Mouse (Mus musculus) spleen, postnatal 10 days (tissue): ENCODE data around the gene Pank1.

ENCODE experiments used
- DNase-seq, 2 experiments: peaks; one replicate each; pipeline ENCODE4 v3.0.0; 2021 to 2022; ENCODE audit warnings: low spot score in 2 of 2

Pank1 gene

DNA sequence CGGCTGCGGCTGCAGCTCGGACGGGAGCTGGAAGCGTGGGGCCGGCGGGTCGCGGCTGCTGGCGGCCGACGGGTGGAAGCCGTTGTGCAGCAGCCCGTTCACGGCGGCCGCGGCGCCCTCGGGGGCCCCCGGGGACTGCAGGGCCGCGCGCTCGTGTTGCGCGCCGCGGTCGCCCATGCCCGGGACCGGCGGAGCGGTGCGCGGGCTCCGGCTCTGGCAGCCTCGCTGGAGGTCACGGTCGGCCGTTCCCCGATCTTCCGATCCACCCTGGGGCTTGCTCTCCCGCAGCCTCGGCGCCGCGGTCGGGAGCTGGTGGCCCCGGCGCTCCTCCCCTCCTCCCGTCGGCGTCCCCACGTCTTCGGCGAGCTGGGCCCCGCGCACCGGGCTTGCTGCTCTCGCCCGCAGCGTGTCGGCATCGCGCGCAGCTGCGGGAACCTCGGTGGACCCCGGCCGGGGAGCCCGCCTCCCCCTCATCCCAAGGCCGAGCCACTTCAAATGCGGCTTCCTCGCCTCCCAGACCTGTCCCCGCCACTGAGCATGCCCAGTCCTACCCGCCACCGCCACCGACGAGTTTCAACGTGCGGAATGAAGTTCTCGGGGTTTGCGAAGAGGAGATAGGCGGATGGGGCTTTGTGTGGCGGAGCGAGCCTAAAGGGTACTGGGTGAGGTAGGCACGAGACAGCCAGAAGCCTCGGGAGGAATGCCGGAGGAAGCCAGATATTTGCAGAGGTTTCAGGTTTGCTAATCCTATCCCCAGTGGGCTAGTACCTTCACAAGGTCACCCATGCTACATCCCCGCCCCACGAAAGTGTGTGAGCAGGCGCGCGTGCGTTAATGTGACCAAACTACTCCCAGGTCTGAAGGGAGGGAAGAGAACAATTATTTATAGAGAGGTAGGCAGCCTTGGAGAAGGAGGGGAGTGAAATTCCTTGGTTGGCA is at the start of gene Pank1:
Gene Pank1, minus strand, starts transcription at position 853 of the 939 bp plus-strand sequence.
- peak; percentile 57 to 61 for DNase-seq

DNA sequence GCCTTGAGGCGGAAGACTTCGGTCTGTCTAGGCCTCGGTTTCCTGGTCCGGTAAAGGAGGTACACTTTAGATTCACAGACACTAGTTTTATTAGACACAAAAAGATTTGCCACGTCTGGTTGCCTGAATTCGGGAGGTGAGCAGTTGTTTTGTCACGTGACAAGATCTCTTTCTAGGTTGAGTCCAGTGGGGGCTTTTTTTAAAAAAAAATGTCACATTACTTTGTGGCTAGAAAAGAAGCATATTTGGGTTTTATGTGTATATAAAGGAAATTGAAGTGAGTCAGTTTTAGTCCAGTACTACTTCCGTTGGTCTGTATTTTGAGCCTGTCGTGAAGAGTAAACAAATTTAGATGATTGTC is 43.3 kb upstream of the Pank1 start:
- DNase-seq: no peak

DNA sequence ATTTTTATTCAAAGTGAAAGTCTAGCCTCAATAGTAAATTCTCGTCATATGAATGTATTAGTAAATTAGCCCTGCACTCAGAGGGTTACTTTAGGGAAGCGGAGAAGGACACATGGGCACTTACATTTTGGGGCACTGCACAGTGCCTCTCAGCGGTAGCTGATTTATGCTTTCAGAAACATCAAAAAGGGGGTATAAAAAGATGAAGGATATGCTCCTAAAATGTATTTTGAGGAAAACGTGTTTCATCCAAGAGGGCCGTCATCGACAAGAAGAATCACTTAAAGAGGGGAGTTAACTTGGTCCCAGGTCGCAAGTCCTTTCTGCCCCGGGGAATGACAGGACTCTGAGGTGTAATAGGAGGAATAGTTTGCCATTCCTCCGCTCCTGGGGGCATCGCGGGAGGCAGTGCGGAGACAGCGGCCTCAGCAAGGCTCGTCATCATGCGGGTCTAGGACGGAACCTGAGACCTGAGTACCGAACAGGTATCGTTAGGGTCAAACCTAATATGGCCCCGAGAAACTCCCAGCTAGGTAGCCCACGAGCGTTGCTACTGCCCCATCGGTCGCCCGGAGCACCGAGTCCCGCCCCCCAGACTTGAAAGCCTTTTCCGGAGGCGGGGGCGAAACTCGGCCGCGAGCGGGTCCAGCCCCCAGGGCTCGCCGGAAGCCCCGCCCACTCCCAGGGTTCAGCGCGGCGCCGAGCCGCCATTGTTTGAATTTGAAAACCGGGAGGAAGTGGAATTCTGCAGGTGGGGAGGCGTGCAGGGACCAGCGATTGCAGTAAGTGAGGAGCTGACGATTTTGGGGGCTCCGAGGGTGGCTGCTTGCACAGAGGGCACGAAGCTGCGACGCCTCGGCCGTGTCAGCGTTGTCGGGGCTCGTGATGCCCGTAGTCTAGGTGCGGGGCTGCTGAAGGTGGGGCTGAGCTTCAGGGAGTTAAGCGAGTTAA is 42.7 kb upstream of the Pank1 start, which contains the start of gene Kif20b:
Gene Kif20b, plus strand, starts transcription at position 710 of the 951 bp plus-strand sequence.
- peak; percentile 87 to 96 for DNase-seq

DNA sequence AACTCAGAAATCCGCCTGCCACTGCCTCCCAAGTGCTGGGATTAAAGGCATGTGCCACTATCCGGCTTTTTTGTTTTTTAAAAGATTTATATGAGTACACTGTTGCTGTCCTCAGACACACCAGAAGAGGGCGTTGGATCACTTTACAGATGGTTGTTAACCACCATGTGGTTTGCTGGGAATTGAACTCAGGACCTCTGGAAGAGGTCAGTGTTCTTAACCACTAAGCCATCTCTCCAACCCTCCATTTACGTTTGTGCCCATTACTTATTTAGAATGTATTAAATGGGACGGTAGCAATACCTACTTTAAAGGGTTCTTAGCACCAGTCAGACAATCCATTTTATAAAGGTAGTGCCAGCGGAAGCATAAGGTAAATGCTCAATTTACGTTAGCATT is 42.0 kb upstream of the Pank1 start:
- DNase-seq: peak in 1 of 2 experiments; percentile 23

DNA sequence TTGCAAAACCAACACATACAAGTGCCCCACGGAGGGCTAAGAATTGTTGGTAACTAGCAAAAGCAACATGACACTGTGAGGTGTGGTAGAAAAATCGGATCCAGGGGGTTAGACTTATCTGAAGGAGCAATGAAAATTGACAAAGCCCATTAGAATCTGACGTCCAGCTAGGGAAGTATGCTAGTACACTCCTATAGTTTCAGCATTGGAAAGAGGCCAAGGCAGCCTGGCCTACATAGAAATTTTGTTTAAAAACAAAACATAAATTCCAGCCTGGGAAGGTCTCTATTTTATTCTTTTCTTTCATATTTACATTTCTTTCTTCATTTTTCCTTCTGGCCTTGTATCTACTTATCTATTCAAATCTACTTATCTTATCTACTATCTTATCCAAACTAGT is 41.3 kb upstream of the Pank1 start:
- DNase-seq: no peak

DNA sequence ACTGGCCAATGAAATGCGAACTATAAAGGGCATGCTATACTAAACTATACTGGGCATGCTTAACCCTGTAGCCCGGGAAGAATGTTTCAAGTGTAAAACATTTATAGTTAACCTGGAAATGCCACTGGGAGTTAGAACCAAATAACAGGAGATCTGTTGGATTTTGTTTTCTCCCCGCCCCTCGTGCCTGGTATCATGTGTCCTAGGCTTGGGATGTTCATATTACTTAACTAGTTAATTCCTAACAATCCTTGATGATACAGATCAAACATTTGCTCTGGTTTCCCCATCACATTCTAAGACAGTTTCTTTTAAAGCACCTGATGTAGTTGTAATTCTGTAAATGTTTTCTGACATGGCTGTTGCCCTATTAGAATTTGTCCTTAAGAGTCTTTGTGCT is 40.8 kb upstream of the Pank1 start:
- no peak for DNase-seq

DNA sequence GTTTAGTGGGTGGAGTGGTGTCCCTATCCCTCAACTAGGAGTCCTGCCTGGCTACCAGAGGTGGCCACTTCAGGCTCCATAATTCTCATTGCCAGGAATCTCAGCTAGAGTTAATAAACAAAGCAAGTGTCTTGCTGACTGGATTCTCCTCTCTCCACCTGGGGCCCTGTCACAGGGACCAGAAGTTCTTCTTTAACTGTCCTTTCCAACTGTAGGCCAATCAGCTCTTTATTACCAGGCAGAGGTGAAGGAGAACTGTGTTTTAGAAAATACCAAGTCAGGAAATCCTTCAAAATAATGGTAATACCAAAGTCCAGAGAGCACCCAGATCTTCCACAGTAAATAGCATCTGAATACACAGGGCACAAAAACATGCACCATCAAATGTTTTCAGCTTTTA is 33.1 kb upstream of the Pank1 start:
- no peak for DNase-seq

DNA sequence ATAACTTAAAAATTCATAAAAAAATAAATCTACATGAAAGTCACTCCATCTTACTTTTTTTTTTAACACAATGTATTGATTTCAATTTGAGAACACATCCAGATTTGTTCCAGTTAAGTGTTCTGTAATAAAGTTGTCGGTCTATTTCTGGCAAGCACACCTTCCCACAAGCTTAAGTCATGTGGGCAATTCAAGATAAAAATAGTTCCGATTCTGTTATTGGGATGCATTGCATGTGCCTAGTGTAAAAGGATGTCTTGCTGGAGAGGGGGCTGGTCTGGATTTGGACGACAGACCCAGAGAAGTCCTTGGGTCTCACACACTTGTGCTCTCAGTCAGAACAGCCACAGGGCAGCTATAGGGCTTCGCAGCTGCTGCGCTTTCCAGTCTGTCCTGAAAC is 27.5 kb upstream of the Pank1 start:
- no peak for DNase-seq

DNA sequence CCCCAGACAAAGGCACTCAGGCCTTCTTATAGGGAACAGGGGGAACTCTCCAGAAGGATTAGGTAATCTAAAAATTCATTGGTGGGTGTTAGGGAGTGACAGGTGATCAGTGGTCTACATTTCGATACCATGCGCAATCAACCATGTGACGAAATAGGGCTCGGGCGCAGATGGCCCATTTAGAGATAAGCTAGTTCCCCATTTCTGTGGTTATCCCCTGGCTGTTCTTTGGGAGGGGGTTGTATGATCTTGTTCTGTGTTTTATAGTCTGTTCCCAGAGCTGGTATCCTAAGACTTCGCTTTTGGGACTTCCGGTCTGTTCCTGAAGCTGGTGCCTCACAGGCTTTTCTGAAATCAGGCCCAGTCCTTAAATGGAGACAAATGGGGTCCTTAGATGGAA is 26.2 kb upstream of the Pank1 start:
- DNase-seq: no peak

DNA sequence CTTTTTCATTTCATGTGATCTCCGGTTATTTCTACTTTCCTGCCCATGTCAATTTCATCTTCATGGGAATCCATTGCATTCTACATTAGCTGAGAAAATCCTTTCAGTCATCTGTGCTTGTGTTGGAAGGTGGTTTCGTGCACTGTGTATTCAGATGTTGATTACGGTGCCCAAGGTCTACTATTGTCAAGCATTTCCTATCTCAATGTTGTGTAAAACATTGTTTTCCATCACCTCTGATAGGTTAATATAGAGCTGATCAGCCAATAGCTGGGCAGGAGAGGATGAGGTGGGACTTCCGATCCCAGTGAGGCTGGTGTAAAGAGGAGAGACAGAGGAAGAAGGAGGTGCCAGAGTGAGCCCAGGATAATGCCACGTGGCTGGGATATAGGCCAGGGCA is 24.8 kb upstream of the Pank1 start:
- DNase-seq: no peak

DNA sequence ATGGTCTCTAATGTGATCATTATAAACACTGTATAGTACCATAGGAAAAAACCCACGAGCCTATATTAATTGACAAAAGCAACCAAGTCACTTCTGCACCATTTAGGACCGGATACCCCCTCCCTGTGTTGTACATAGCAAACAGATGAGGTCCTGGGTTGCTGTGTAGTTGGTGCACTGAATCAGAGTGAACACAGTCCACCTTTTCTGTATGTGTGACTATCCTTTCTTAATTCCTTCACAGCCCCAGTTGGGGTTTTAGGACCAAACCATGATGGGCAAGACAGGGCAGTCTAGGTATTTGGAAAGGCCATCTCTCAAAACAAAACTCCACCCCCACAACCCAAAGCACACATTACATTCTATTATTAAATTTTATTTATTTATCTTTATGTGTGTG is 22.5 kb upstream of the Pank1 start:
- no peak for DNase-seq

DNA sequence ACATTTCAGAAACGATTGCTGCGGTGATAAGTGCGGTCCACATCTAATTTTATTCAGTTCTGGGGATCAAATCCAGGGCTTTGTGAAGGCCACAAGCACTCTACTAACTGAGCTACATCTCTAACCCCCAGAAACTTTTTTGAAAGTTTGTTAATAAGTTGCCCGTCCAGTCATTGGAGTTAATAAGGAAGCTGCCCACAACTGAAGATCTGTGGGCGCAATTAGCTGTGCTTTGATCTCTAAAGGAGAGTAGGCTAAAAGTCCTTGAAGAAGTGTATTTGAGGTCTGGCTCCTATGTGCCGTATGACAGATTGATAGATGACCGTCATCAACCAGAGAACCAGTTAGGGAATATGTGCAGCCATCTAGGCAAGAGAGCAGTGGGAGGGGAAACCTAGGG is 22.0 kb upstream of the Pank1 start:
- DNase-seq: no peak

DNA sequence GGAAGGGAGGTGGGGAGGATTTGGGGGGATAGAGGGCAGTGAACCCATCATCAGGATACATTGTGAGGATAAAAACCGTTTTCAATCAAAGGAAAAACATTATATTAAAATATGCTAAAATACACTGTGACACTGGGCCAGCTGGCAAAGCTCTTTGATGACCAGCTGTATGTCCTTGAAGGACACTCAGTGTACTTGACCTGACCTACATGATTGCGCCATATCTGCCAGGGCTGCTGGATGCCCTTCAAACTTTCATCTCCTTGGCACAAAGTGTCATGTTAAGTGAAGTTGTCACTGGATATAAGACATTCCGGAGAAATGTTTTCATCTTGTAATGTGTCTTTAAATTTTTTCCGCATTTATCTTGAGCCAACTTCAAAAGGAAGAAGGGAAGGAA is 19.7 kb upstream of the Pank1 start:
- DNase-seq: no peak

DNA sequence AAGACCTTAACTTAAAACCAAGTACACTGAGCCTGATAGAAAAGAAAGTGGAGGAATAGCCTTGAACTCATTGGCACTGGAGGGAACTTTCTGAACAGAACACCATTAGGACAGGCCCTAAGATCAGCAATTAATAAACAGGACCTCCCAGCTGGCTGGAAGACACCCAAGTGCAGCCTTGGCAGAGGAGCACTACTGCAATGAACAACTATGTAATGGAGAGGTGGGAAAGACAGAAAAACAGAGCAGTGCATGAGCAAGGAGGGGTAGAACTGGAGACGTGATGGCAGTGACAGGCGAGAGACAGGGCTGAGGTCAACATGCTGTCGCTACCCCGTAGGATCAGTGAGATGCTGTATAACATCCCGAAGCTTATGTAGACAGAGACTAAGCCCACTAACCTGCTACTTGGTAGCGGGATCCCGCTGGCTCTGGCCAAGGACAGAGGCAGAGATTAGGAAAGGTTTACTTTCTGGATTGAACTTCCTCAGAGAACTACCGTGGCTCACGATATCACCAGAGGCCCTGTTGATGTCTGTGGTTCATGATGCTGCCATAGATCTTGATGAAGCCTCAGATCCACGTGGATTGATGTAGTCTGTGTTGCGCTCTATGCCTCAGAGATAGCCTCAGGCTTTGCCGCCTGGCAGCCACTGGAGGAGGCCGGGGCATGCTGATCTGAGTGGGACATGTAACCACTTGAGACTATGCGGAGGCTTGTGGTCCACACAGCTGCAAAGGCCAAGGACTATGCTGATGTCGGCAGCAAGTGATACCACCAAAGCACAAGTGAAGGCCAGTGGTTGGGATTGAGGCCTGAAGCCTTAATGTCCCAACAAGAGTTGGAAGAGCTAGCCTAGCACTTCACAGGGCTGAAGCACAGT is 18.1 kb upstream of the Pank1 start:
- no peak for DNase-seq

DNA sequence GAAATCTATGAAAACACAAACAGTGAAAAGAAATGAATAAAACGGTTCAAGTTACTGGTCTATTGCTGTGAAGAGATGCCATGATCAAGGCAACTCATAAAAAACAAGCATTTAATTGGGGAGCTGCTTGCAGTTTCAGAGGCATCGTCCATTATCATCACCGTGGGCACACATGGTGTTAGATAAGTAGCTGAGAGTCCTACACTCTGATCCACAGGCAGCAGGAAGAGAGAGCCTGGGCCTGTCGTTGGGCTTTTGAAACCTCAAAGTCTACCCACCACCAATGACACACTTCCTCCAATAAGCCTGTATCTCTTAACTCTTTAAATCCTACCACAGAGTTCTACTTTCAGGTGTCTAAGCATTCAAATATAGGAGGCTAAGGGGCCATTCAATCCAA is 15.8 kb upstream of the Pank1 start:
- no peak for DNase-seq

DNA sequence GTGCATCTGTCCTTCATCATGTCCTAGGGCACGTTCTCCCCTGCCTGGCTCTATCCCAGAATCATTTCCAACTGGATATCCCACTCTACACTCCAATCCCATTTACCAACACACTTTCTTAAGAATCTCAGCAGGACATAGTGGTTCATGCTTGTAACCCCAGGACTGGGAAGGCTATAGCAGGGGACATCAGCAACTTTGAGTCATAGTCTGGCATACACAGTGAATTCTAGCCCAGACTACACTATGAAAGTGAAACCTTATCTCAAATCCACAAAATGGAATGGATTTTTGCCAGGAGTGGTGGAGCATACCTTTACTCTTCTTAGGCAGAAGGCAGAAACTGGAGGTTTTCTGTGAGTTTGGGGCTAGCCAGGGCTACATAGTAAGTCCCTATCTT is 12.3 kb upstream of the Pank1 start:
- DNase-seq: no peak

DNA sequence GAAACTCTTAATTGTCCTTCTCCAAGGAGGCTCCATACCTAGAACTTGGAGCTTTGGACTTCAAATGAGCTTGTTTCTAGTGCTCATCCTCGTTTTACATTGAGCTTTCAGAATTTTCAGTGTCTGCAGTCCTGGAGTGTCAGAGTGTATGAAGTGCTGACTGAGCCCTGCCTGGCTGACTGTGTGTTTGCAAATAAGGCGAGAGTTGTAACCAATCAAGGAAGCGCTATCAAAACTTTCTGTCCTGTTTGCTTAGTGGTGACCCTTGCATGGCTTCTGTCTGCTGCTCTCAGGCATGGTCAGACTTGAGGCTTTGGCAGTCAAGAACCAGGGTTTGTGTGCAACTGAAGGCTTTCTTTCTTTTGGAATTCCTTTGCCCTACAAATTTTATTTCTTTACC is 11.7 kb upstream of the Pank1 start:
- DNase-seq: no peak

DNA sequence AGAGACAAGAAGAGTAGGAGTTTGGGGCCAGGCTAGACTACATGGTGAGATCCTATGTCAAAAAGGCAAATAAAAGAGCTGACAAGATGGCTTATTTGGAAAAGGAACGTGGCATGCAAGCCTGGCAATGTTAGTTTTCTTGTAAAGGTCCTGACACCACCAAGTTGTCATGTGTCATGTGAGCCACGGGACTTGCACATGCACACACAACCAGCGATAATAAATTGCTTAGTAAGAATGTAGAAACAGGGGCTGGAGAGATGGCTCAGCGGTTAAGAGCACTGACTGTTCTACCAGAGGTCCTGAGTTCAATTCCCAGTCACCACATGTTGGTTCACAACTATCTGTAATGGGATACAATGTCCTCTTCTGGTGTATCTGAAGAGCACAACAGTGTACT is 7.1 kb upstream of the Pank1 start:
- no peak for DNase-seq

DNA sequence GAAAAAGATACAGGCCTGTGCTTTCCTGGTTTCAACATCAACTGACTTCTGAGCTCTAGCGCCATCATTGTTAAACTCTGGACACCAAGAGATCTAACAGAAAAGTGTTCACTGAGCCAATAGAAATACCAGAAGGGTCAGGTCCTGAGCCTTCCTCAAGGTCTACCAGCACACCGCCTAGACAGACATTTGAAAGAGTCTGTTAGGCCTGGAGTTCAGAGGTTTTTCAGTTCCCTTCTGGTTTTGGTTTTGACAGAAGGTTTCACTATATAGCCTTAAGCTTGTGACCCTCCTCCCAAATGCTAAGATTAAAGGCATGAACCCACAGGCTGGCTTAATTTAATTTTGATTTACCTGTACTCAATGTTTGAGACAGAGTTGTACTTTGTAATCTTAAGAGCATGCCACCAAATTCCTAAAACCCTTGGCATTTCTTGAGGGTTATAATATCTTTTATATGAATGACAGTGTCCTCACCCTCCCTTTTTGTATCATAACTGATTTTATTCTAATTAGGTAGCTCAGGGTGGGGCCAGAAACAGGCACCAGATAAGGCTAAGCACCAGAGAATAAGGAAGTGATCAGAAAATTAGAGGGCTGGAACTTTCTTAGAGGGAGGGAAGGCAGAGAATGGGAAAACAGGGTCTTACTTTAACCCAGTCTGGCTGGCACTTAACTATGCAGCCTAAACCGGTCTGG is 4.4 kb upstream of the Pank1 start:
- no peak for DNase-seq

DNA sequence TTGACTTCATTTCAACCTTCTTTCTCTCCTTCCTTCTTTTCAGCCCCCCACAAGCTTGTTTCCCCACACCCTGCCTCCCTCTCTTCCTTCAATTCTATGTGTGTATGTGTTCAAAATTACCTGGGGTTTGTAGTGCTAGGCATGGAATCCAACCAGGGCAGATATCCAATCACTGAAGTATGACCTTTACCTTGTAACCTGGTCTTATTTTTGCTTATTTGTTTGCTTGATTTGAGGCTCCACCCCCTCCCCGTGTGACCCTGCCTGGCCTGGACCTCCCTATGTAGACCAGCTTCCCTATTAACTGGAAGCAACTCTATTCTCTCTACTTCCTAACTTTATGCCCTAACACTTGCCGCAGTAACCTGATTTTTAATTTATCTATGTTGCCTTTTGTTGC is 3.2 kb upstream of the Pank1 start:
- no peak for DNase-seq

DNA sequence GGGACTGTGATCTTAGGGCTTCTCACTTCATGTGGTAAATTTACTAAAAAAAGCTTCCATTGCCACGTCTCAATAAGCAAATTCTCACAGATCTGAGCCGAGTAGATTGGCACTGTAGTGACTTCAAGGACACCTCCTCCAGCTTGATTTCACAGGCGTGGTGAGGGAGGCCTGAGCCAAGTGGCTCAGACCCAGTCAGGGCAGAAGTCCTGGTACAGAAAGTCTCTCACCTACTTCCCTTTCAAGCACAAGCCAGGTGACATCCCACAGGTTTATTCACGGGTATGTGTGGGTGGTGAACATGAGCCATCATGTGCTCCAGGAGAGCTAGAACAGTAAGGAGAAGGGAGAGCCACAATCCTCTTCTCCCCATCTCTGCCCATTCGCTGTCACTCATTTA is 1.9 kb upstream of the Pank1 start:
- DNase-seq: no peak
